Mouse (Mus musculus): ENCODE measurements around the gene Rap2a. TPM values are rescaled to one million over a fixed set of nuclear protein-coding genes. Genes with fewer than 3 reads are reported as not detected.

Rap2a gene
- polyA plus RNA-seq, 1 experiment from 2014 or later = 17.2 TPM

DNA sequence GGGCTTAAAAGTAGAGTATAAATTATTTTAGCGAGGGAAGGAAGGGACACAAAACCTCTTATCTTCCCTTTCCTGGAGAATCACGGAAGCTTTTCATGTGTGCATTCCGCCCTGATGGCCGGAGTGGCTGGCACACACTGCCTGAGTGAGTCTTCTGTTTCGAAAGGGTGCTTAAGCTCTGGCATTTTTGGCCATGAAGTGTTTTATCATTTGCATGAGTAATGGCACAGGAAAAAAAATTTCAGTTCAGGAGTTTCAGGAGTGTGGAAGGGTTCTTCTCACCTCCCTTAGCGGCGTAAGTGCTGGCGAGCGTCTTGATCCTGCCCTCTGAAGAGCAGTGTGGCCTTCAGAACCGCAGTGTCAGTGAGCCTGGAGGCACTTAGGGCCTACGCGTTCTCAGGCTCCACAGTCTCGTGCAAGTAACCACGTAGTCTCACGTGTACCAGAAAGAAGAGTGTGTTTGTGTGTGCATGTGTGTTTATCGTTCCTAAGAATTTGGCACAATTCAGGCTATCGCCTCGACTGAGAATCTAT is 26.8 kb downstream of the Rap2a start:
- no peaks in the 10 kb centered on the region for H3K27me3 ChIP-seq (ENCODE audit: control insufficient read depth, insufficient read depth, low read depth, low read length)
- H3K27ac ChIP-seq (ENCODE audit: low read length) = no peak overlapping the region
- WGBS = 92% methylated on average over 18 of the region's 18 CpGs
- no peaks in the 10 kb centered on the region for H3K9me3 ChIP-seq (replicated peaks; ENCODE audit: control insufficient read depth, low read length, poor library complexity, severe bottlenecking)
- H3K4me2 ChIP-seq (ENCODE audit: low read length) = no peak overlapping the region
- peaks cover 6% of the 10 kb centered on the region; the same call in 1 of the 2 replicates for H3K4me1 ChIP-seq (ENCODE audit: control insufficient read depth, insufficient read depth, low read length)
- H3K4me3 ChIP-seq (ENCODE audit: low read depth, low read length) = no peak overlapping the region
- ATAC-seq = no peak
- no peak overlapping the region for H3K9ac ChIP-seq (ENCODE audit: low read depth, low read length)
- H3K36me3 ChIP-seq (ENCODE audit: control insufficient read depth, insufficient read depth, low read length) = no peaks in the 10 kb centered on the region

DNA sequence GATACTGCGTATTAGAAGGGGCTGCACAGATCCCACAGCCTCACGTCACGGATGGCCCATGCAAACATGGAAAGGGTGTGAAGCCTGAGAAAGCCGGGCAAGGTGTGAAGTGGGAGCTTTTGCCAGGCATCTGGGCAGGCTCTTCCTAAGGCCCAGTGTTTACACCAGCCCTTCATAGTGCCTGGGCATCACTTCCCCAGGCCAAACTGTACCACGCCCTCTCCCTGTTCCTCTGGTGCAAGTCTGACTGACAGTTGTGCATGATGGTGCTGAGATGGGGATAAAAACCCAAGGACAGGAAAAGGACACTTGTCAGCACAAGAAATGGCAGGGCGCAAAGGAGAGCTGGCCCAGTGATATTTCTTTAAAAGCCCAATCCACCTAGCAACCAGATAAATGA is 27.7 kb downstream of the Rap2a start:
- Histone ChIP-seq H3K4me3 (ENCODE audit: low read depth, low read length) (no peak overlapping the region), H3K27me3 (ENCODE audit: control insufficient read depth, insufficient read depth, low read depth, low read length) (no peaks in the 10 kb centered on the region), H3K9ac (ENCODE audit: low read depth, low read length) (no peak overlapping the region), H3K36me3 (ENCODE audit: control insufficient read depth, insufficient read depth, low read length) (no peaks in the 10 kb centered on the region), H3K4me2 (ENCODE audit: low read length) (no peak overlapping the region), H3K9me3 (replicated peaks; ENCODE audit: control insufficient read depth, low read length, poor library complexity, severe bottlenecking) (no peaks in the 10 kb centered on the region), H3K4me1 (ENCODE audit: control insufficient read depth, insufficient read depth, low read length) (peaks cover 6% of the 10 kb centered on the region; the same call in 1 of the 2 replicates), H3K27ac (ENCODE audit: low read length) (no peak overlapping the region)
- WGBS = 97% methylated on average over 6 of the region's 6 CpGs
- ATAC-seq = no peak

DNA sequence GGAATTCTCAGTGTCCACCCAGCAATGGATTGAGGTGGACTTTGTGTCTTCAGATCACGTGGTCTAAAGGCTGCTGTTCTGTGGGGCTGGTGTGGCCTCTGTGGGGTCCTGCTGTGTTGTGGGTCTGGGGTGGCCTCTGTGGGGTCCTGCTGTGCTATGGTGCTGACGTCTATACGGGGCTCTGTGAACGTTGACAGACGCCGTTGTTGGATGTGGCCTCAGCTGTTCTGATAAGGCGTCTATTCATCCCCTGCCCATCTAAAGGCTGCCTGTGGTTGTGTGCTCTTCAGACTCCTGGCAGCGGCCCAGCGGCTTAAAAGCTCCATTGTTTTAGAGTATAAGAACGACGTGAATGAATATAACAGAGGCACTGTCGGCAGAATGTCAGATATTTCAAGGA is 29.3 kb downstream of the Rap2a start:
- Histone ChIP-seq H3K27me3 (ENCODE audit: control insufficient read depth, insufficient read depth, low read depth, low read length) (no peaks in the 10 kb centered on the region), H3K9me3 (replicated peaks; ENCODE audit: control insufficient read depth, low read length, poor library complexity, severe bottlenecking) (no peaks in the 10 kb centered on the region), H3K27ac (ENCODE audit: low read length) (peak overlapping the region; percentile 50; the same call in 1 of the 2 replicates), H3K4me2 (ENCODE audit: low read length) (no peak overlapping the region), H3K4me3 (ENCODE audit: low read depth, low read length) (no peak overlapping the region), H3K36me3 (ENCODE audit: control insufficient read depth, insufficient read depth, low read length) (no peaks in the 10 kb centered on the region), H3K4me1 (ENCODE audit: control insufficient read depth, insufficient read depth, low read length) (peaks cover 6% of the 10 kb centered on the region; the same call in 1 of the 2 replicates), H3K9ac (ENCODE audit: low read depth, low read length) (no peak overlapping the region)
- WGBS = 31% methylated on average over 12 of the region's 12 CpGs
- ATAC-seq = peak; percentile 72

GRCm38 (mm10) chr14:120508566-120509365 is 30.5 kb downstream of the Rap2a start:
- Histone ChIP-seq H3K36me3 (ENCODE audit: control insufficient read depth, insufficient read depth, low read length) (no peaks in the 10 kb centered on the region), H3K27ac (ENCODE audit: low read length) (no peak overlapping the region), H3K27me3 (ENCODE audit: control insufficient read depth, insufficient read depth, low read depth, low read length) (no peaks in the 10 kb centered on the region), H3K9ac (ENCODE audit: low read depth, low read length) (no peak overlapping the region), H3K4me2 (ENCODE audit: low read length) (no peak overlapping the region), H3K4me3 (ENCODE audit: low read depth, low read length) (no peak overlapping the region), H3K4me1 (ENCODE audit: control insufficient read depth, insufficient read depth, low read length) (peaks cover 6% of the 10 kb centered on the region; the same call in 1 of the 2 replicates), H3K9me3 (replicated peaks; ENCODE audit: control insufficient read depth, low read length, poor library complexity, severe bottlenecking) (no peaks in the 10 kb centered on the region)
- 90% methylated on average over 16 of the region's 16 CpGs for WGBS
- no peak for ATAC-seq

DNA sequence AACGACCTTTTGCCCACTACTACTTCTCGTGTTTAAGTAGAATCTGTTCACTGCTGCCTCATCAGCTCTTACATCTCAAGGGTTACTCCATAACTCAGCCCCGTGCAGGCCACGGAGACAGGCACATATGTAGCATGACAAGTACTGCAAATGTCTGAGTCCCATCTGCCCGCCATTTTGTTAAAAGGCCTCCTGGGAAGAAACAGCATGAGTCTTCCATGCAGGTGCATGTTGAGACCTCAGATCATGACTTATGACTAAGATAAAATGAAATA is 31.1 kb downstream of the Rap2a start:
- Histone ChIP-seq H3K4me1 (ENCODE audit: control insufficient read depth, insufficient read depth, low read length) (peaks cover 6% of the 10 kb centered on the region; the same call in 1 of the 2 replicates), H3K9ac (ENCODE audit: low read depth, low read length) (no peak overlapping the region), H3K4me2 (ENCODE audit: low read length) (no peak overlapping the region), H3K27me3 (ENCODE audit: control insufficient read depth, insufficient read depth, low read depth, low read length) (no peaks in the 10 kb centered on the region), H3K36me3 (ENCODE audit: control insufficient read depth, insufficient read depth, low read length) (no peaks in the 10 kb centered on the region), H3K9me3 (replicated peaks; ENCODE audit: control insufficient read depth, low read length, poor library complexity, severe bottlenecking) (no peaks in the 10 kb centered on the region), H3K27ac (ENCODE audit: low read length) (no peak overlapping the region), H3K4me3 (ENCODE audit: low read depth, low read length) (no peak overlapping the region)
- no peak for ATAC-seq
- WGBS = 91% methylated on average over 5 of the region's 5 CpGs

DNA sequence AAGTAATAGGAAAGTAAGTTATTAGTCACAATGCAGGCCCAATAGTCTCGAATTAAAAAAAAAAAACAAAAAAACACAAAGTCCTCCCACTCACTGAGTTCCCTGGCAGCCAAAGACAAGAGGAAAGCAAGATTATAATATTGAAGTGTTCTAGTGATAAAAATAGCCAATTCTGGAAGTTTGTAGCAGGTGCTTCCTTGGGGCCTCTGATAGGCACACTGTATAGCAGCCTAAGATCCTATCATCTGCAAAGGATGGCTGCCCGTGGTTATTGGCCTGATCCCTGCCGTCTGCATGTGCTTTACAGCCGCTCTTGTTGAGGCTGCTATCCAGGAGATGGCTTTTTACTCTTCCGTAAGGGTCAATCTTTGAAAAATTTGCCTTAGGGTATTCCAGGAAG is 33.6 kb downstream of the Rap2a start:
- no peak overlapping the region for H3K9ac ChIP-seq (ENCODE audit: low read depth, low read length)
- 0 out of 2 replicates have a peak, but pooled peaks cover 3% of the 10 kb centered on the region for H3K9me3 ChIP-seq (replicated peaks; ENCODE audit: control insufficient read depth, low read length, poor library complexity, severe bottlenecking)
- H3K27me3 ChIP-seq (ENCODE audit: control insufficient read depth, insufficient read depth, low read depth, low read length) = no peaks in the 10 kb centered on the region
- H3K36me3 ChIP-seq (ENCODE audit: control insufficient read depth, insufficient read depth, low read length) = no peaks in the 10 kb centered on the region
- H3K4me1 ChIP-seq (ENCODE audit: control insufficient read depth, insufficient read depth, low read length) = peaks cover 6% of the 10 kb centered on the region; the same call in 1 of the 2 replicates
- no peak overlapping the region for H3K4me3 ChIP-seq (ENCODE audit: low read depth, low read length)
- ATAC-seq = no peak
- WGBS = 87% methylated on average over 5 of the region's 5 CpGs
- H3K4me2 ChIP-seq (ENCODE audit: low read length) = no peak overlapping the region
- H3K27ac ChIP-seq (ENCODE audit: low read length) = no peak overlapping the region

- H3K4me2 ChIP-seq (ENCODE audit: low read length) = no peak overlapping the region
- H3K9me3 ChIP-seq (replicated peaks; ENCODE audit: control insufficient read depth, low read length, poor library complexity, severe bottlenecking) = 0 out of 2 replicates have a peak, but pooled peaks cover 3% of the 10 kb centered on the region
- no peaks in the 10 kb centered on the region for H3K27me3 ChIP-seq (ENCODE audit: control insufficient read depth, insufficient read depth, low read depth, low read length)
- WGBS = 73% methylated on average over 4 of the region's 4 CpGs
- H3K36me3 ChIP-seq (ENCODE audit: control insufficient read depth, insufficient read depth, low read length) = no peaks in the 10 kb centered on the region
- no peak overlapping the region for H3K4me3 ChIP-seq (ENCODE audit: low read depth, low read length)
- no peak for ATAC-seq
- no peaks in the 10 kb centered on the region for H3K4me1 ChIP-seq (ENCODE audit: control insufficient read depth, insufficient read depth, low read length)
- H3K9ac ChIP-seq (ENCODE audit: low read depth, low read length) = no peak overlapping the region
- no peak overlapping the region for H3K27ac ChIP-seq (ENCODE audit: low read length)
Measured at GRCm38 (mm10) chr14:120514821-120515271, 36.6 kb downstream of the Rap2a start.

DNA sequence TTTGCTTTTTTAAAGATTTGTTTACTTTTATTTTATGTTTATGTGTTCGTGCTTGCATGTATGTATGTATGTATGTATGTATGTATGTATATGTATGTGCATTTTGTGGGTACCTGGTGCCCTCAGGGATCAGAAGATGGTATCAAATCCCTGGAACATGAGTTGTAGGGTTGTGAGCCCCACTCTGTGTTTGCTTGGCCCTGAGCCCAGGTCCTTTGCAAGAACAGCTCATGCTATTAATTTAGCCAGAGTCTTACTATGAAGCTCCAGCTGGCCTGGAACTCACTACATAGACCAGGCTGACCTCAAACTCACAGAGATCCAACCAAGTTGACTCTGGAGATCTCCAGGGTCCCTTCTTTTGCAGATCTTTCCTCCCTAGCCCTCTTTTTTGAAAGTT is 37.1 kb downstream of the Rap2a start:
- Histone ChIP-seq H3K27ac (ENCODE audit: low read length) (no peak overlapping the region), H3K4me2 (ENCODE audit: low read length) (no peak overlapping the region), H3K4me1 (ENCODE audit: control insufficient read depth, insufficient read depth, low read length) (no peaks in the 10 kb centered on the region), H3K36me3 (ENCODE audit: control insufficient read depth, insufficient read depth, low read length) (no peaks in the 10 kb centered on the region), H3K9me3 (replicated peaks; ENCODE audit: control insufficient read depth, low read length, poor library complexity, severe bottlenecking) (0 out of 2 replicates have a peak, but pooled peaks cover 3% of the 10 kb centered on the region), H3K4me3 (ENCODE audit: low read depth, low read length) (no peak overlapping the region), H3K27me3 (ENCODE audit: control insufficient read depth, insufficient read depth, low read depth, low read length) (no peaks in the 10 kb centered on the region), H3K9ac (ENCODE audit: low read depth, low read length) (no peak overlapping the region)
- WGBS = 93% methylated on average over 1 of the region's 1 CpGs
- ATAC-seq = no peak

- Histone ChIP-seq H3K36me3 (ENCODE audit: control insufficient read depth, insufficient read depth, low read length) (no peaks in the 10 kb centered on the region), H3K9me3 (replicated peaks; ENCODE audit: control insufficient read depth, low read length, poor library complexity, severe bottlenecking) (0 out of 2 replicates have a peak, but pooled peaks cover 3% of the 10 kb centered on the region), H3K9ac (ENCODE audit: low read depth, low read length) (no peak overlapping the region), H3K27me3 (ENCODE audit: control insufficient read depth, insufficient read depth, low read depth, low read length) (no peaks in the 10 kb centered on the region), H3K4me1 (ENCODE audit: control insufficient read depth, insufficient read depth, low read length) (no peaks in the 10 kb centered on the region), H3K27ac (ENCODE audit: low read length) (no peak overlapping the region), H3K4me3 (ENCODE audit: low read depth, low read length) (no peak overlapping the region), H3K4me2 (ENCODE audit: low read length) (no peak overlapping the region)
- ATAC-seq = no peak
- WGBS = 92% methylated on average over 5 of the region's 5 CpGs
Measured at GRCm38 (mm10) chr14:120518706-120519105, 40.5 kb downstream of the Rap2a start.
